Mouse (Mus musculus) intestine, embryonic 16.5 days (tissue): ENCODE measurements around the gene Acly. TPM values are rescaled to one million over a fixed set of nuclear protein-coding genes. Genes with fewer than 3 reads are reported as not detected.

Source experiments
- ATAC-seq: fragments of 200-750 bp; cut with Nextera tagmentation; 2 replicates; pipeline ENCODE4 v1.8.0; 2017; ENCODE audit warnings: moderate TSS enrichment, moderate library complexity
- H3K27ac ChIP-seq: fragments of 300-500 bp; sonication (generic); 2 replicates; pipeline ENCODE4 v1.5.1; 2014; ENCODE audit warnings: mild to moderate bottlenecking, low read length
- H3K27me3 ChIP-seq: fragments of 300-500 bp; sonication (generic); replicated peaks from 2 replicates; pipeline ENCODE4 v1.6.1; 2014; ENCODE audit warnings: low read length, control low read depth, mixed read lengths; ENCODE audit not compliant: control insufficient read depth, insufficient read depth
- H3K36me3 ChIP-seq: fragments of 300-500 bp; sonication (generic); 2 replicates; pipeline ENCODE4 v1.6.1; 2014; ENCODE audit warnings: low read length, control low read depth; ENCODE audit not compliant: control insufficient read depth, insufficient read depth
- H3K4me1 ChIP-seq: fragments of 300-500 bp; sonication (generic); 2 replicates; pipeline ENCODE4 v1.6.1; 2014; ENCODE audit warnings: low read length, control low read depth, mixed read lengths; ENCODE audit not compliant: control insufficient read depth, insufficient read depth
- H3K4me2 ChIP-seq: fragments of 300-500 bp; sonication (generic); 2 replicates; pipeline ENCODE4 v1.6.1; 2014; ENCODE audit warnings: low read depth, low read length, control low read depth
- H3K4me3 ChIP-seq: fragments of 300-500 bp; sonication (generic); 2 replicates; pipeline ENCODE4 v1.5.1; 2014; ENCODE audit warnings: mild to moderate bottlenecking, low read length
- H3K9ac ChIP-seq: fragments of 300-500 bp; sonication (generic); 2 replicates; pipeline ENCODE4 v1.6.1; 2014; ENCODE audit warnings: low read depth, low read length
- H3K9me3 ChIP-seq: fragments of 300-500 bp; sonication (generic); 2 replicates; pipeline ENCODE4 v1.6.1; 2016; ENCODE audit warnings: low read length, control low read depth; ENCODE audit not compliant: control insufficient read depth
- WGBS: fragments of 180-500 bp; shearing (Covaris S2); extraction: QIAGEN DNeasy Blood & Tissue Kit; methylation state at CpG from one replicate; pipeline ENCODE4 v1.1.7; 2014; 5-methylcytosine and 5-hydroxymethylcytosine counted together
- polyA plus RNA-seq: library from polyadenylated mRNA; unstranded; fragments of >200 nt; fragmentation: Nextera tagmentation; extraction: Ambion mirVana; gene quantifications from 2 replicates; pipeline ENCODE4 v1.2.1, GENCODE M21; 2015

The Acly gene
- polyA plus RNA-seq, 1 experiment from 2014 or later: 132 TPM

DNA sequence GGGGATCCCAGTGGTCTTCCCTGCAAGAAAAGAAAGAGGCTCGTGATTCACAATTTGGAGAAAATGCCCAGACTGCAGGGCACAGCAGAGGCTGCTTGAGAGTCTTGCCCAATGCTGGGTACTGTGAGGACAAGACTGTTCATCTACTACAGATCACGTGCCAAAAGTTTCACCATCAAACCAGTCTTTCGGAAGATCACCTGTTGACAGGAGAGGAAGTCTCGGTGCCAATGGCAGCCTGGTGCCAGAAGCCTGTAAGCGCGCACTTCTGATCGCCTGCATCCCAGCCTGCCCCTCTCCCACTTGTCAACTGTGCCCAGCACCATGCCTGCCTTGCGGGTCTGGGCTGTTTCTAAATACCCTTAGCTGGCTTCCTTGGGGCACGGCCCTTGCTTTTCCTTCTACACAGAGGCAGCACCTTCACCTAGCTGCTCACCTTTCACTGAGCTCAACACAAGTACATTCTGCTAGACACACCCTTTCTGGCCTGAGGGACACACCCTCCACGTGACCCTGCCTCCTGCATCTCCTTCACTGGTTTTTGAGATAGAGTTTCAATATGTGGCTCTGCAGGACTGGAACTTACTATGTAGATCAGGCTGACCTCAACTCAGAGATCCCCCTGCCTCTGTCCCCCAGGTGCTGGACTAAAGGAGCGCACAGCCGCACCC, 22.7 kb downstream of the Acly start:
- Histone ChIP-seq H3K27ac (no peak overlapping the region), H3K4me2 (no peak overlapping the region), H3K36me3 (peaks cover 21% of the 10 kb centered on the region), H3K9me3 (no peaks in the 10 kb centered on the region), H3K9ac (no peak overlapping the region), H3K4me1 (no peaks in the 10 kb centered on the region), H3K27me3 (no peaks in the 10 kb centered on the region), H3K4me3 (no peak overlapping the region)
- WGBS: 93% methylated on average over 12 of the region's 12 CpGs
- no peak for ATAC-seq

DNA sequence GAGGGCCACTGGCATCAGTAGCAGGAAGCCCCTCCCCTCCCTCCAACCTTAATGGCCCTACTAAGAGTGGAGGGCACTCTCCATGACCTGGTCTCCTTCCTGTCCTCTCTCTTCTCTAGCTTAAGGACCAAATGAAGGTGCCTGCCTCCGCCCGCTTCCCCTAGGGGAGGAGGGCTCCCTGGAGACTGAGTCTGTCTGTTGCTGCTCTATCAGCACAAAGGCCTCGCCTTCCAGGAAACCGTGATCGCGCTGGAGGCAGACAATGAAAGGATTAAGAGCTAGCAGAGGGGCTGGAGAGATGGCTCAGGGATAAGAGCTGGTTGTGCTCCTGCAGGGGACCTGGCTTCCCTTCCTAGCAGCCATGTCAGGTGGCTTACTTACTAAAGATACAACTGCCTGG, 26.5 kb downstream of the Acly start:
- peaks cover 32% of the 10 kb centered on the region for H3K36me3 ChIP-seq
- H3K9me3 ChIP-seq: no peaks in the 10 kb centered on the region
- no peak overlapping the region for H3K4me2 ChIP-seq
- 40% methylated on average over 6 of the region's 6 CpGs for WGBS
- ATAC-seq: no peak
- H3K27me3 ChIP-seq: no peaks in the 10 kb centered on the region
- H3K27ac ChIP-seq: no peak overlapping the region
- H3K4me3 ChIP-seq: no peak overlapping the region
- no peaks in the 10 kb centered on the region for H3K4me1 ChIP-seq
- H3K9ac ChIP-seq: no peak overlapping the region

DNA sequence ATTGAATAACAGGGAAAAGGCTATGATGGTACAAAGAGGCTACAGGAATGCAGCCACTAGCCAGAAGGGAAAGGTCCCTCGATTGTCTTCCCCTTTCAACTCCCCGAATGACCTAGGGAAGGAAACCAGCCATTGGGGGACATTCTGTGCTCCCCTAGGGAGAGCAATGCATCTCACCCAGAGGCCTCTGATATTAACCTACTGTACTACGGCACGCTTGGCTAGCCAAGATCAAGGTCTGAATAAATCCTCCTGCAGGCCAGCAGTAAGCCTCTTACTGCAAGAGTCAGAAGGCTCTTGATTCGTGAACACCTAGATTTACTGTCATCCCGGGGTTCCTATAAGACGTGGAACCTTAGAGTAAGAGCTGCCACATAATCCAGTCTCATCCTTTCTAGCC, 27.1 kb downstream of the Acly start:
- Histone ChIP-seq H3K27me3 (no peaks in the 10 kb centered on the region), H3K9ac (no peak overlapping the region), H3K27ac (no peak overlapping the region), H3K4me2 (no peak overlapping the region), H3K9me3 (no peaks in the 10 kb centered on the region), H3K36me3 (peaks cover 32% of the 10 kb centered on the region), H3K4me3 (no peak overlapping the region), H3K4me1 (no peaks in the 10 kb centered on the region)
- WGBS: 85% methylated on average over 7 of the region's 7 CpGs
- no peak for ATAC-seq

DNA sequence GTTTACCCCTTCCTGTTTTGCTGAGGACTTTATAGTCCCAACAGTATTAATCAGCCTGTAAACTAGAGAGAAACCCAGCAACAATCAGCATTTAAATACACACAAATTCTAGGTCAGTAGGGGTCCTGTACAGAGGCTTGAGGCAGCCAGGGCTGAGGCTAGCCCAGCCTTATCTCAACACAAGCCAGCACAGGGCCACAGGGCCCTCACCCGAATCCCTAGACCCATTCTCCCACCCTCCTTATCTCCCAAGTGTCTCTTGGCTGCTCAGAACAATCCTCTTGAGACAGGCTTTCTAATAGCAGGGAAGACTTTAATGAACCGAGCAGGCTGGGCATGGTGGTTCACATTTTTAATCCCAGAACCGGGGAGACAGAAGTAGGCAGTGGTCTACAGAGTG, 27.6 kb downstream of the Acly start:
- Histone ChIP-seq H3K9ac (no peak overlapping the region), H3K4me3 (no peak overlapping the region), H3K4me1 (no peaks in the 10 kb centered on the region), H3K27me3 (no peaks in the 10 kb centered on the region), H3K4me2 (no peak overlapping the region), H3K27ac (no peak overlapping the region), H3K36me3 (peaks cover 35% of the 10 kb centered on the region), H3K9me3 (no peaks in the 10 kb centered on the region)
- WGBS: 85% methylated on average over 3 of the region's 3 CpGs
- no peak for ATAC-seq

DNA sequence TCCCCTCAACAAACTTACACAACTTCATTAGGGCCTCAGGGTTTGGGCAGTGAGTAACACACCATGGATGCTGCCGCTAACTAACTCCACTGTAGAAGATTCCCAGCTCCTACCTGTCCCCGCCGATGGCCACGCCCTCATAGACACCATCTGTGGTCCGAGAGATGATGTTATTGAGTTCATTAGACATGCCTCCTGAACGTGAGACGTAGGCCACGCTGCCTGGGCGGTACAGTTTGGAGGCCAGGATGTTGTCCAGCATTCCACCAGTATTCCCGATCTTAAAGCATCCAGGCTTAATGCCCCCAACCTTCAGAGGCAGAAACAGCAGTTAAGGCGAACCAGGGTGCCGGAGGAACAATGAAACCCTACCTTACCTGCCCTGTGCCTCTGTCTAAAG, 34.0 kb downstream of the Acly start:
- H3K36me3 ChIP-seq: peaks cover 44% of the 10 kb centered on the region
- ATAC-seq: no peak
- no peak overlapping the region for H3K9ac ChIP-seq
- no peak overlapping the region for H3K4me3 ChIP-seq
- 91% methylated on average over 12 of the region's 12 CpGs for WGBS
- no peaks in the 10 kb centered on the region for H3K4me1 ChIP-seq
- H3K9me3 ChIP-seq: no peaks in the 10 kb centered on the region
- H3K27me3 ChIP-seq: no peaks in the 10 kb centered on the region
- no peak overlapping the region for H3K4me2 ChIP-seq
- H3K27ac ChIP-seq: no peak overlapping the region

DNA sequence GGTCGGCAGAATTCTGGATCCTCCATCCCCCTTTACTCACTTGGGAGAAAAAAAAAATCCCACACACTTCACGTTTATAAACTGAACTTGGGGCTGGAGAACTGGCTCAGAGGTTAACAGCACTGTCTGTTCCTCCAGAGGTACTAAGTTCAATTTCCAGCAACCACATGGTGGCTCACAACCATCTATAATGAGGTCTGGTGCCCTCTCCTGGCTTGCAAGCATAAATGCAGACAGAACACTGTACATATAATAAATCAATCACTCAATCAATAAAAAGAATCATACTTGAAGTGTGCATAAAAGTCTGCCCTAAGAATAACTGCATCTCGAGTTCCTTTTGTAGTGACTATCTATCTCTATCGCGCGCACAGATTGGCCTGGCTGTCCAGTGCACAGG, 36.8 kb downstream of the Acly start:
- H3K4me2 ChIP-seq: no peak overlapping the region
- peaks cover 26% of the 10 kb centered on the region for H3K36me3 ChIP-seq
- no peaks in the 10 kb centered on the region for H3K4me1 ChIP-seq
- no peak overlapping the region for H3K27ac ChIP-seq
- no peak overlapping the region for H3K9ac ChIP-seq
- no peak for ATAC-seq
- H3K4me3 ChIP-seq: no peak overlapping the region
- no peaks in the 10 kb centered on the region for H3K27me3 ChIP-seq
- H3K9me3 ChIP-seq: no peaks in the 10 kb centered on the region
- WGBS: 86% methylated on average over 6 of the region's 6 CpGs

DNA sequence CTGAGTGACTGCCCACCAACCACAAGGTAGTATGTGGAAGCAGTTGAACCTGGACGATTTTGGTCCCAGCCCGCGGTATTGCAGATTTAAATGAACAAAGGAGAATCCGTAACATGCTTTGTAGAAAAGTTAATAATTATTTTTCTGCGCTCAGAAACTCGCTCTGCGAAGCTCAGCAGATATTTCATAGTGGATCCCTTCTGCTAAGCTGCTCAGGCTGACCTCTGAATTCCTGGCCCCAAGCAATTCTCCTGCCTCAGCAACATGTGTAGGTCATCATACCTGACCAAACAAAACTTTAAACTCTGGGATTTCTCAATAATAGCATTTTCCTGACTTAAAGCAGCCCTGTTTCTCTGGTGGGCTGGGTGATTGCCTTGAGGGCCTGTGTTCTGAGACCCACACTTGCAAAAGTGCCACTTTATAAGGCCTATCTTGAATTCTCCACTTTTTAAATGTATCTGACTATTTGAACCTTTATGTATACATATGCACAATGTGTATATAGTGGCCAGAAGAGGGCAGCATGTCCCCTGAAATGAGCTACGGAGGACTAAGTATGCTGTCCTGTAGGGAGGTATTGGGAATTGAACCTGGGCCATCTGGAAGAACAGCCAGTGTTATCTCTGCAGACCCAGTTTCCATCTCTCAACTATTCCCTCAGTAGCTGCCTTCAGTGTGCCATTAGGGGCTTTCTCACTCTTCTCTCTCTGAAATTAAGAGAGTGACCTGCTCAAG, 41.8 kb downstream of the Acly start:
- Histone ChIP-seq H3K4me3 (no peak overlapping the region), H3K27me3 (no peaks in the 10 kb centered on the region), H3K9ac (no peak overlapping the region), H3K4me2 (no peak overlapping the region), H3K27ac (no peak overlapping the region), H3K36me3 (peaks cover 22% of the 10 kb centered on the region), H3K4me1 (no peaks in the 10 kb centered on the region), H3K9me3 (no peaks in the 10 kb centered on the region)
- 86% methylated on average over 8 of the region's 8 CpGs for WGBS
- no peak for ATAC-seq

DNA sequence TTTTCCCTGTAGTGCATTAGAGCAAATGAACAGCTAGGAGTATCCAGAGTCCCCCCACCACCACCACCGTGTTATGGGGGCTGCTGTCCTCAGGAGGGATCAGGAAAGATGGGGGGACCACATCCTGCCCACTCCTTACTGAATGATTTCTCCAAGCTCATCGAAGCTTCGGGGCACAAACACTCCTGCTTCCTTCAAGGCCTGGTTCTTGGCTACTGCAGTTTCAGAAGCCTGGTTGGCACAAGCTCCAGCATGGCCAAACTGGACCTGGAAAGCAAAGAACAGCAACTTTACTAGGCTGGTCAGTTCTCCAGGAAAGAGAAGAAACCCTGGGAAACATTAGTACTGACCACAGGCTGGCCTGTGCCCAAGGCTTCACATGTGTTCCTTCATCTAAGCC, 43.3 kb downstream of the Acly start:
- Histone ChIP-seq H3K27ac (no peak overlapping the region), H3K36me3 (peaks cover 28% of the 10 kb centered on the region), H3K4me3 (no peak overlapping the region), H3K27me3 (no peaks in the 10 kb centered on the region), H3K9ac (no peak overlapping the region), H3K4me1 (no peaks in the 10 kb centered on the region), H3K9me3 (no peaks in the 10 kb centered on the region), H3K4me2 (no peak overlapping the region)
- no peak for ATAC-seq
- WGBS: 94% methylated on average over 3 of the region's 3 CpGs

DNA sequence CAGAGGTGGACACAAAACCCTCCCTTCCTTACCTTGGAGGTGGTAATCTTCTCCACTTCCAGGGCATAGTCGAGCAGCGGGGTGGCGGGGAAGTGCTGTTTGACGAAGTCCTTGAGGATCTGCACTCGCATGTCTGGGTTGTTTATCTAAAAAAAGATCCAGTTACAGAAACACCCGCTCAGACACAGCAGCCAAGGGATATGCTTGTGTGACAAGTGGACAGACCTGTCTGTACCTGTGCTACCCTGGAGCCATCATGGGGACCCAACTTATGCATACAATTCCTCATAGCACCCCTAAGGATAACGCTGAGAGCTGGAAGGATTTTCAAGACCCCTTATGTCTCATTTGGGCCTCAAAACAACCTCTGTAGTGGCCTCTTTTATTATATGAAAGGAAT, 48.6 kb downstream of the Acly start:
- H3K9me3 ChIP-seq: no peaks in the 10 kb centered on the region
- H3K27ac ChIP-seq: no peak overlapping the region
- ATAC-seq: no peak
- H3K9ac ChIP-seq: no peak overlapping the region
- 56% methylated on average over 7 of the region's 7 CpGs for WGBS
- no peaks in the 10 kb centered on the region for H3K4me1 ChIP-seq
- no peak overlapping the region for H3K4me2 ChIP-seq
- H3K27me3 ChIP-seq: no peaks in the 10 kb centered on the region
- no peak overlapping the region for H3K4me3 ChIP-seq
- peaks cover 28% of the 10 kb centered on the region for H3K36me3 ChIP-seq
